Mouse (Mus musculus): Measurements from ENCODE around the gene Gm20219.

The Gm20219 gene

DNA sequence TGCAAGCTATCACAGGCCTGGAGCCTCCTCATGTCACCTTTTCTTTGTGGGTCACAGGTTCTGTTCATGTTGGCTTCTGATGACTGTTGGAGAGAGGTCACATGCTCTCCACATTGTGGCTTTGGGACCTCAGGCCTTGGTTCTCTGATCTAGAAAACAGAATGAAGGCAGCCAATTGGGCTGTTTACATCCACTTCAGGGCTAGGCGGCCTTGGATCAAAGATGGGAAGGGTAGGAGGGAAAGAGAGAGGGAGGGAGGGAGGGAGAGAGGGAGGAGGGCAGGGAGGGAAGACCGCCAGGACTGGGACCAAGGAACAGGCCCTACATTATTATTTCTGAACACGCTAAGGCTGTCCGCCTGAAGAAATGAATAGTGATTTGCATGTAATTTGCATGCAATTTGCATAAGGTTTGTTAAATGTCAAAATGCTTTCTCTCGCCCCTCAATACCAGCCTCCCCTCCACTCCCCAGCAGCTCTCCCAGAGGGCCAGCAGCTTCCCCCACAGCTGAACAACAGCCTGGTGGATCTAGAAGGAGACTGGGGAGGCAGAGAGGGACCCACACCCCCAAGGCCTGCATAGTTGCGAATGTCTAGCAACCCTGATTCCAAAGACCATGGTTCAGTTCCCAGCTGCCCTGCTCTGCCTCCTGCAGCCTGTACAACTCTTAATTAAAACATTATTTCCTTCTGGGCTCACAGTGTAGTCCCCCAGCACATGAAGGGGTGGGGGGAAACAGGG lies 2.2 kb downstream of the Gm20219 start:
- no peak for DNase-seq

- DNase-seq, result no peak
Observed at GRCm38 (mm10) chr17:56550784-56551475, 3.3 kb downstream of the Gm20219 start.

GRCm38 (mm10) chr17:56548605-56549105 lies 5.5 kb downstream of the Gm20219 start:
- DNase-seq, result no peak

GRCm38 (mm10) chr17:56547846-56548604 lies 6.2 kb downstream of the Gm20219 start:
- DNase-seq, result no peak

DNA sequence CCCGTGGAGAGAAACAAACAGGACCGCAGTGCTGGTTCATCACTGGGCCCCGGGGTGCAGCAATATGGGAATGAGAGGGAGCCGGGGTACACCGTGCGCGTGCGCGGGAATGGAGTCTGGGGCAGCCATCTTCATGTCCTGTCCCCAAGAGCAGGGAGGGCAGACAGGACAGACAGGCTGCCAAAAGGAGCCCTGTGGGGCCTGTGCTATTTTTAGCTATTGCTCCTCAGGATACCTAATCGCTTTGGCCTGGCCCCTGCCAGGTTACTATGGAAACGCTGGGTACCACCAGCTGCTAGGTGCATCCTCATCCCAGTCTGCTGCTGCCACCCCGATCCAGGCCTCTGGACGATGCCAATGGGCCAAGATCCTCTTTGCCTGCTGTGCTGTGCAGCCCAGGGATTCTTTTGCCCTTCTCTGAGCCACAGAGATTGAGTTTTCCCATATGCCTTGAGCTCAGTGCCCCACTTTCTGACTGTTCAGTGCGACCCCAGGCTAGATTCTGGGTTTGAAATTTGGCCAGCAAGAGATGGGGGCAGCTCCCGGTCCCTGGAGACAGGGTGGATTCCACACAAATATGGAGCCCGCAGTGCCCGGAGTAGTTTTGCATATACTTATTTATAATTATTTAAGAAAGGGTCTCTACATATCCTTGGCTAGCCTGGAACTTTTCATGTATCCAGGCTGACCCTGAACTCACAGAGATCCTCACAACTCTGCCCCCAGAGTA lies 6.9 kb downstream of the Gm20219 start:
- DNase-seq, result no peak

GRCm38 (mm10) chr17:56546576-56546975 lies 7.6 kb downstream of the Gm20219 start:
- DNase-seq, result no peak

DNA sequence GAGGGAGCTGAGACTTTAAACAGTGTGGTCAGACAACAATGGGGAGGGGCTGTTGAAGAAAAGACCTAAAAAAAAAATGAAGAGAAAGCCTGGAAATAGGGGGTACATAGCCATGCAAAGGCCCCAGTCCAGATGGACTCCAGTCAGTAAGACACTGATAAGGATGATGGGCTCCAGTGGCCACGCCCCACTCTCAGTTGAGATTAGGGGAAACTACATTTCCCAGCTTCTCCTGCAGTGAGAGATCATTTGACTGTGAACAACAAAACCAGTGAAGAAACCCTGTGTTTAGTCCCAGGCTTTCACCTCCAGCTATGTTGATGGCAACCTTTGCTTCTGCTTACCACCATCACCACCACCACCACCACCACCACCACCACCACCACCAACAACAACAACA lies 8.2 kb downstream of the Gm20219 start:
- no peak for DNase-seq

DNA sequence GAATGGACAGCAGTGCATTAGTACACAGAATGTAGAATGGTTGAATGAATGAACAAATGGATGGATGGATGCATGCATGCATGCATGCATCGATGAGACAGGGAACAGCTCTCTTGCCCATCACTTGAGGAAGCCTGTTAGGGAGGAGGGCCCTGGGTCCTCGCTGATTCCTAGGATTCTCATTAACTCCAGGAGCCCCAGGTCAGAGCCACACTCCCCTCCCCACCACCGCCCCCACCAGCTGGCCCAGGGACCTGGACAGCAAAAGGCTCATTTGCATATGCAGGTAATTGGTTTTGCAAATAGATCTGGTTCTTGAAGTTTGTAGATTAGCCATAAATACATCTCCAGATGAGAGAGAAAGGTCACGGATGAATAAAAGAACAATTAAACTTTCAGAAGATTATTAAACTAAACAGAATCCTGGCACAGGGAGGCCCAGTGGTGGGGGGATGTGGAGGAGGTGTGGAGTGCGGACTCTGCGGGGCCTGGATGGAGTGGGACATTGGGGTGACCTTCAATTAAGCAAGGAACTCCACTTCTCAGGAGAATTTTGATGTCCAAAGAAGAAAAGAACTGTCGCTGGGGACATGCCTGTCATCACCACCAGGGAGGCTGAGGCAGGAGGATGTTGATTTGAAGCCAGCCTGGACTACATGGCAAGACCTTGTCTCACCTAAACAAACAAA lies 9.3 kb downstream of the Gm20219 start:
- no peak for DNase-seq

GRCm38 (mm10) chr17:56543684-56544224 lies 10.4 kb downstream of the Gm20219 start:
- DNase-seq, result no peak

DNA sequence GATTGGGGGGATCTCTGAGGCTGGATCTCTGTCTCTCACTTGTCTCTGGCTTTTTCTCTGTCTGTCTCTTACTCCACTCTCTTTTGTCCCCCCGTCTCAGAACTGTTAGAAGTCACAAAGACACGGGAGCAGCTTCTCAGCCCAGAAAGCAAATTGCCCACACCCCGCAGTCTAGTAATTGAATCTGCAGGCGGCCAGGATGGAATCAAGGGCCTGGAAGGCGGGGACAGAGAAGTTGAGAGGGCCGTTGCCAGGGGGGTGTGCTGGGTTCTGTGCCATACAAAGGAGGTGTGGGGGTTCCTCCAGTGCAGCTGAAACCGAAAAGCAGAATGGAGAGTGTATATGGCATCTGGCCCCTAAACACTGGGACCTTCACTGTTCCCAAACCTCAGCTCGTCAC lies 11.5 kb downstream of the Gm20219 start:
- DNase-seq, result no peak

DNA sequence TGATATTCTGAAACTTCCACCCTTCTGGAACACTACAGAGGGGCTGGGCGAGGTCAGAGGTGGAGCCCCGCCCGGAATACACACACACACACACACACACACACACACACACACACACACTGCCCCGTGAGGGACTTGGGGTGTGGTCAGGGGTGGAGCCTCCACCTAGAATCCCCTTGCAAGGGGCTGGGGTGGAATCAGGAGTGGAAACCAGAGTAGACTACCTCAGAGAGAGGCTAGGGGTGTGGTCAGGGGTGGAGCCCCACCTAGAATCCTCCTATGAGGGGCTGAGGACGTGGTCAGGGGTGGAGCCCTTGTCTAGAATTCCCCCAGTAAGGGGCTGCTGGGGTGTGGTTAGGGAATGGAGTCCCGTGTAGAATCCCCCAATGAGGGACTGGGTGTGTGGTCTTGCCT lies 13.6 kb downstream of the Gm20219 start:
- DNase-seq, result no peak

DNA sequence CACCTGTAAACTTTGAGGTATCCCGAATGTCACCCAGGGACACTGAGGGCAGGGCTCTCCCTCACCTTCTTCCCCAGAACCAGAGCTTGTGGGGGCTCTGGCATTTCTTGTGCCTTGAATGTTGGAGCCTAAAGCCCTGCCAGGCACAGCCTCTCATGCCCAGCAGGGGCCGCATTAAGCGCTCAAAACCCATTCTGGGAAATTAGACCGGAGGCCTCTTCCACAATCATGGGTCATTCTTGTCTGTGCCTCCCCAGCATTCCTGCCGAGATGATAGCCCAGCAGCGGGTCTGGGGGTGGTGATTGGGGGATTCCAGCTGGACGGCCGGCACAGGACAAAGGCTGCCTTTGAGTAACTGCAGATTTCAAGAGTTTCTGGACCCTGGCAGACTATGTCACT lies 16.3 kb downstream of the Gm20219 start:
- DNase-seq, result no peak

- DNase-seq, result no peak
Observed at GRCm38 (mm10) chr17:56536874-56537273, 17.3 kb downstream of the Gm20219 start.

DNA sequence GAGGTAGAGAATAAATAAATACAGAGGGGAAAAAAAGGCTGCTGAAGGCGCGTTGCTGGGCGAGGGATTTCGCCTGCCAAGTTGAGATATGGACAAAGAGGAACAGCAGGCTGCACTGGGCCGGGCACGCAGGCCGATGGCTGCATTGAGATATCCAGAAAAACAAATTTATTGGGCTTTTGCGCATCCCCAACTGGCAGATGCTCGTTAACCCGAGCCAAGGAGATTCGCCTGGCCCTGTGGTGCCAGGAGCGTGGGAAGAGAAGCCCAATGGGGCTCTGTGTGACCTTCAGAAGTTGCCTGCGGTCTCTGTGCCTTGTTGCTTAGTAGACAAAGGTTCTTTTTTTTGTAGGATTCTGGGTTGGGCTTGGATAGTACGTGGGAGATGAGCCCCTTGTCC lies 18.0 kb downstream of the Gm20219 start:
- no peak for DNase-seq

- no peak for DNase-seq
Observed at GRCm38 (mm10) chr17:56524943-56525342, 29.2 kb downstream of the Gm20219 start.

GRCm38 (mm10) chr17:56522744-56523143 lies 31.4 kb downstream of the Gm20219 start:
- DNase-seq, result no peak

GRCm38 (mm10) chr17:56515690-56516410 lies 38.3 kb downstream of the Gm20219 start:
- DNase-seq, result no peak

GRCm38 (mm10) chr17:56514916-56515315 lies 39.3 kb downstream of the Gm20219 start:
- DNase-seq, result no peak

DNA sequence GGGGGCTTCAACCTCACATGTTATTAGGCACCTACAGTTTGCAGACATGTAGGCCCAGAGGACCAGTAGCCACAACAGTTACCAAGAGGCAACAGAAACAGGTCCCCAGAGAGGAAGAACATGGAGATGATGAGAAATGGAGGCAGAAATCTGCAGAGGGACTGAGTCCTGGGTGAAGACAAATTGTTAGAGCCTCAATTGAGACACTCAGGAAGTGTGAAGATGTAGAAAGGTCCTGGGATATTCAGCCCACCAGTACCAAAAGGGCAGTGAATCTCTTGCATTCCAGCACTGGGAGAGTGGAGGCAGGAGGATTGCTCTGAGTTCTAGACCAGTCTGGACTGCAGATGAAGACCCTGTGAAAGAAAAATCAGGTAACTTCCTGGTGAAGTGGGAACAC lies 39.9 kb downstream of the Gm20219 start:
- no peak for DNase-seq

GRCm38 (mm10) chr17:56512310-56512709 lies 41.9 kb downstream of the Gm20219 start, which contains the start of gene Znrf4:
Gene Znrf4, minus strand, starts transcription at chr17:56512431.
- no peak for DNase-seq

- no peak for DNase-seq
Observed at GRCm38 (mm10) chr17:56511707-56512090, 42.5 kb downstream of the Gm20219 start.

All from right cerebral cortex, adult 18-20 months (tissue).